Mouse (Mus musculus): ENCODE results near the gene Pias4. TPM values are rescaled to one million over a fixed set of nuclear protein-coding genes. Genes with fewer than 3 reads are reported as not detected.
"Not testable (repeated sequence)": the region's sequence is repeated elsewhere in the genome, so short reads cannot be mapped to it uniquely, and the experiment has no call there.

Pias4 gene
- total RNA-seq, 2 experiments from 2014 or later: 12.3 to 12.8 TPM

- intact Hi-C loops (cut with DNase I; ENCODE audit: low total_unique reads): no loop called here
- DNase-seq: peak; percentile 82
These were observed 24.7 kb upstream of the Pias4 start for GRCm38 (mm10) chr10:81192270-81192967.

- intact Hi-C loops (cut with DNase I; ENCODE audit: low total_unique reads): no loop called here
- DNase-seq: no peak
These were observed 23.7 kb upstream of the Pias4 start for GRCm38 (mm10) chr10:81191342-81191982.

GRCm38 (mm10) chr10:81190912-81191321 is 23.2 kb upstream of the Pias4 start:
- DNase-seq: no peak
- intact Hi-C loops (cut with DNase I; ENCODE audit: low total_unique reads): no loop called here

- intact Hi-C loops (cut with DNase I; ENCODE audit: low total_unique reads): no loop called here
- DNase-seq: no peak
These were observed 22.7 kb upstream of the Pias4 start for GRCm38 (mm10) chr10:81190236-81190911.

GRCm38 (mm10) chr10:81189821-81190220 is 22.1 kb upstream of the Pias4 start:
- no peak for DNase-seq
- intact Hi-C loops (cut with DNase I; ENCODE audit: low total_unique reads): no loop called here

- no peak for DNase-seq
- intact Hi-C loops (cut with DNase I; ENCODE audit: low total_unique reads): no loop called here
These were observed 19.4 kb upstream of the Pias4 start for GRCm38 (mm10) chr10:81187161-81187560.

GRCm38 (mm10) chr10:81184765-81185164 is 17.0 kb upstream of the Pias4 start:
- no peak for DNase-seq

GRCm38 (mm10) chr10:81183805-81184204 is 16.1 kb upstream of the Pias4 start, which contains the start of gene 4930442H23Rik:
4930442H23Rik (minus strand) TSS chr10:81183849.
- intact Hi-C loops (cut with DNase I; ENCODE audit: low total_unique reads): no loop called here
- no peak for DNase-seq

More at GRCm38 (mm10) chr10:81184765-81185164, 17.0 kb upstream of the Pias4 start:
- intact Hi-C loops (cut with DNase I; ENCODE audit: low total_unique reads): no loop called here

- intact Hi-C loops (cut with DNase I; ENCODE audit: low total_unique reads): no loop called here
These were observed 14.9 kb upstream of the Pias4 start, which contains the start of gene Dapk3 for GRCm38 (mm10) chr10:81182336-81183333. Dapk3 (plus strand) TSS chr10:81183005.

GRCm38 (mm10) chr10:81181860-81182259 is 14.1 kb upstream of the Pias4 start:
- DNase-seq; intact Hi-C loops (cut with DNase I; ENCODE audit: low total_unique reads): not testable (repeated sequence)

More at GRCm38 (mm10) chr10:81182336-81183333, 14.9 kb upstream of the Pias4 start, which contains the start of gene Dapk3:
- DNase-seq: peak; percentile 93

GRCm38 (mm10) chr10:81180946-81181345 is 13.2 kb upstream of the Pias4 start:
- intact Hi-C loops (cut with DNase I; ENCODE audit: low total_unique reads): no loop called here
- no peak for DNase-seq

- DNase-seq: no peak
- intact Hi-C loops (cut with DNase I; ENCODE audit: low total_unique reads): no loop called here
These were observed 12.0 kb upstream of the Pias4 start for GRCm38 (mm10) chr10:81179451-81180342.

- no peak for DNase-seq
- intact Hi-C loops (cut with DNase I; ENCODE audit: low total_unique reads): no loop called here
These were observed 11.2 kb upstream of the Pias4 start for GRCm38 (mm10) chr10:81178927-81179326.

- DNase-seq: no peak
- intact Hi-C loops (cut with DNase I; ENCODE audit: low total_unique reads): no loop called here
These were observed 10.4 kb upstream of the Pias4 start for GRCm38 (mm10) chr10:81177958-81178712.

GRCm38 (mm10) chr10:81177491-81177925 is 9.8 kb upstream of the Pias4 start:
- intact Hi-C loops (cut with DNase I; ENCODE audit: low total_unique reads): no loop called here
- no peak for DNase-seq

GRCm38 (mm10) chr10:81176466-81177271 is 8.9 kb upstream of the Pias4 start, which contains the start of gene Eef2:
Eef2 (plus strand) TSS chr10:81176631.
- intact Hi-C loops (cut with DNase I; ENCODE audit: low total_unique reads): no loop called here

More at GRCm38 (mm10) chr10:81176466-81177271, 8.9 kb upstream of the Pias4 start, which contains the start of gene Eef2:
- DNase-seq: peak; percentile 100
